Mouse (Mus musculus) midbrain, embryonic 13.5 days (tissue): ENCODE results near the gene Elk3. TPM values are rescaled to one million over a fixed set of nuclear protein-coding genes. Genes with fewer than 3 reads are reported as not detected.

Experiments used
- ATAC-seq: fragments of 200-750 bp; cut with Nextera tagmentation; 2 replicates; pipeline ENCODE4 v1.8.0; 2017; ENCODE audit warnings: mild to moderate bottlenecking, moderate TSS enrichment, moderate library complexity
- H3K27ac ChIP-seq: fragments of 300-500 bp; sonication (generic); 2 replicates; pipeline ENCODE4 v1.5.1; 2015; ENCODE audit warnings: inconsistent platforms, mild to moderate bottlenecking, moderate library complexity
- H3K27me3 ChIP-seq: fragments of 300-500 bp; sonication (generic); 2 replicates; pipeline ENCODE4 v1.6.1; 2015; ENCODE audit warnings: mild to moderate bottlenecking, inconsistent platforms
- H3K36me3 ChIP-seq: fragments of 300-500 bp; sonication (generic); 2 replicates; pipeline ENCODE4 v1.6.1; 2015; ENCODE audit warnings: mild to moderate bottlenecking, inconsistent platforms
- H3K4me1 ChIP-seq: fragments of 300-500 bp; sonication (generic); replicated peaks from 2 replicates; pipeline ENCODE4 v1.6.1; 2015; ENCODE audit warnings: inconsistent platforms
- H3K4me2 ChIP-seq: fragments of 300-500 bp; sonication (generic); replicated peaks from 2 replicates; pipeline ENCODE4 v1.6.1; 2015; ENCODE audit warnings: moderate library complexity, mild to moderate bottlenecking, inconsistent platforms
- H3K4me3 ChIP-seq: fragments of 300-500 bp; sonication (generic); replicated peaks from 2 replicates; pipeline ENCODE4 v1.5.1; 2015; ENCODE audit warnings: mild to moderate bottlenecking, inconsistent platforms
- H3K9ac ChIP-seq: fragments of 300-500 bp; sonication (generic); replicated peaks from 2 replicates; pipeline ENCODE4 v1.6.1; 2015; ENCODE audit warnings: mild to moderate bottlenecking, inconsistent platforms
- H3K9me3 ChIP-seq: fragments of 300-500 bp; sonication (generic); 2 replicates; pipeline ENCODE4 v1.6.1; 2016; ENCODE audit warnings: mild to moderate bottlenecking, inconsistent platforms
- WGBS: fragments of 180-500 bp; shearing (Covaris S2); methylation state at CpG from one replicate; pipeline ENCODE4 v1.1.7; 2015; 5-methylcytosine and 5-hydroxymethylcytosine counted together
- polyA plus RNA-seq: library from polyadenylated mRNA; unstranded; fragments of >200 nt; fragmentation: Nextera tagmentation; extraction: Ambion mirVana; gene quantifications from 2 replicates; pipeline ENCODE4 v1.2.1, GENCODE M21; 2015

Gene Elk3
- polyA plus RNA-seq, 1 experiment from 2014 or later = 8.5 TPM

GRCm38 (mm10) chr10:93246185-93246920, 64.6 kb downstream of the Elk3 start:
- Histone ChIP-seq H3K9ac (no peak overlapping the region), H3K4me1 (peaks cover 11% of the 10 kb centered on the region), H3K4me3 (no peak overlapping the region), H3K4me2 (no peak overlapping the region), H3K9me3 (no peaks in the 10 kb centered on the region), H3K36me3 (peaks cover 18% of the 10 kb centered on the region), H3K27me3 (no peaks in the 10 kb centered on the region), H3K27ac (no peak overlapping the region)
- no peak for ATAC-seq
- WGBS = 95% methylated on average over 7 of the region's 7 CpGs

GRCm38 (mm10) chr10:93244209-93244705, 66.7 kb downstream of the Elk3 start:
- no peaks in the 10 kb centered on the region for H3K27me3 ChIP-seq
- no peak overlapping the region for H3K9ac ChIP-seq
- H3K9me3 ChIP-seq = no peaks in the 10 kb centered on the region
- H3K4me2 ChIP-seq = no peak overlapping the region
- no peak for ATAC-seq
- H3K27ac ChIP-seq = no peak overlapping the region
- no peak overlapping the region for H3K4me3 ChIP-seq
- H3K36me3 ChIP-seq = peaks cover 30% of the 10 kb centered on the region
- peaks cover 5% of the 10 kb centered on the region; the same call in 1 of the 2 replicates for H3K4me1 ChIP-seq
- 91% methylated on average over 10 of the region's 10 CpGs for WGBS

- Histone ChIP-seq H3K27me3 (no peaks in the 10 kb centered on the region), H3K27ac (no peak overlapping the region), H3K9ac (no peak overlapping the region), H3K4me2 (no peak overlapping the region), H3K4me3 (no peak overlapping the region), H3K9me3 (no peaks in the 10 kb centered on the region), H3K4me1 (peaks cover 3% of the 10 kb centered on the region; the same call in 1 of the 2 replicates), H3K36me3 (peaks cover 36% of the 10 kb centered on the region)
- no peak for ATAC-seq
- 6% methylated on average over 5 of the region's 5 CpGs for WGBS
Measured at GRCm38 (mm10) chr10:93242861-93243260, 68.1 kb downstream of the Elk3 start.

DNA sequence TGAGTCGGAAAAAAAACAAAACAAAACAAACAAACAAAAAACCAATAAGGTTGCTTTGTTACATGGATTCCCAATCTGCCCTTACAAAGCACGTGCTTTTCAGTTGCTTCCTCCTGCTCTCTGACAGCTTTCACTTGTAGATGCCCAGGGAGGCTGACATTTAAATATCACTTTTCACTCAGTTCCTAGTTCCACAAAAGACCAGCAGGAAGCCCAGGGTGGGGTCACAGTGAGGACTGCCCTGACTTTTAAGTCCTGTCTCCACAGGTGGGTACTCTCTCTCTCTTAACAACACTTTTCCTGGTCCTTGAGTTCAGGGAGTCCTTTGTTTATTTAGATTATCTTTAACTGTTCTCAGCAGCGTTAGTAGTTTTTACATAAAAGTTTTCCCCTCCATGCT, 68.7 kb downstream of the Elk3 start:
- no peak for ATAC-seq
- no peak overlapping the region for H3K4me2 ChIP-seq
- WGBS = 7% methylated on average over 3 of the region's 3 CpGs

DNA sequence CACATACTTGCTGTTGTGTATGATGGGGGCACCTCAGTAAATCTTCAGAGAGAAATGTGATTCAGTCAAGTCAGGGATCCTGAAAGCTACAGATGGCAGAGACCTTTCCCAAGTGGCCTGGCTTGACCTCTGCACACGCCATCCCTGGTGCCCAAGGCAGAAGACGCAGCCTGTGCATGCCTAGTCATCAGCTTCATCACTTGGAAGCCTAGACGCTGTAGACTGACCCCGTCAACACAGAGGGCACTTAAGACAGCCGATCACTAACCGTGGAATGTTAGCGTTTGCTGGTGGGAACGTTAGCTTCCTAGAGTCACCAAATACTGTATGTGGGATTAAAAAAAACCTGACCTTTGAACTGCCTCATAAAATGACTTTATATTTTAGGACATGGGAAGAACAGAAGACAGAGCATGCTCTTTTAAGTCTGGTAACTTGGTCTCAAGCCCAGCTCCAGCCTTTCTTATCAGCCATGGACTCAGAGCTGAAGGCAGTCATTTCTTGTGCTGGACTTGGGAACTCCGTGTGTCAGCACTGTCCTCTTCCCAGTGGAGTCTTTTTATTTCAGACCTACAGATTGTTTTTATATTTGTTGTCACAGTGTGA, 71.6 kb downstream of the Elk3 start:
- no peak for ATAC-seq
- Histone ChIP-seq H3K4me1 (no peaks in the 10 kb centered on the region; the same call in 1 of the 2 replicates), H3K4me2 (no peak overlapping the region), H3K4me3 (no peak overlapping the region), H3K27ac (no peak overlapping the region), H3K27me3 (no peaks in the 10 kb centered on the region), H3K36me3 (peaks cover 57% of the 10 kb centered on the region), H3K9ac (no peak overlapping the region), H3K9me3 (no peaks in the 10 kb centered on the region)
- WGBS = 84% methylated on average over 9 of the region's 9 CpGs

More for the DNA sequence above, 68.7 kb downstream of the Elk3 start:
- Histone ChIP-seq H3K36me3 (peaks cover 40% of the 10 kb centered on the region), H3K27me3 (no peaks in the 10 kb centered on the region), H3K9me3 (no peaks in the 10 kb centered on the region), H3K4me3 (no peak overlapping the region), H3K4me1 (no peaks in the 10 kb centered on the region; the same call in 1 of the 2 replicates), H3K27ac (no peak overlapping the region), H3K9ac (no peak overlapping the region)

DNA sequence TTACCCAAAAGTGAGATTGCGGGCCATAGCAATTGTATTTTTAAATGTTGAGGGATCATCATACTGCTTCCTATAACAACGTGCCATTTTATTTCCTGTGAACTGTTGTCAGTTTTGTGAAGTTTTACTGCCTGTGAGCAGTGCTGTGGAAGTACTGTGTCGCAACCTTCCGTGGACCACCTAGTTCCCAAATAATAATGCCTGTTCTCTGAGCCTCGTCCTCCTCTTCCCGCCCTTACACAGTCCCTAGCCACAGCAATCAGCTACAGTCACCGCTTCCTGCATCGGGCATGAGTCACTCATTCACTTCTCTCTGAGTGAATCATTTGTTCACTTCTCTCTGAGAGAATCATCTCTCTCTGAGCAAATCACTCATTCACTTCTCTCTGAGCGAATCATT, 76.2 kb downstream of the Elk3 start:
- WGBS = 94% methylated on average over 9 of the region's 9 CpGs
- Histone ChIP-seq H3K9me3 (no peaks in the 10 kb centered on the region), H3K9ac (no peak overlapping the region), H3K27me3 (no peaks in the 10 kb centered on the region), H3K4me3 (no peak overlapping the region), H3K4me1 (no peaks in the 10 kb centered on the region), H3K27ac (no peak overlapping the region), H3K36me3 (peaks cover 61% of the 10 kb centered on the region), H3K4me2 (no peak overlapping the region)
- ATAC-seq = no peak

GRCm38 (mm10) chr10:93233665-93234194, 77.2 kb downstream of the Elk3 start:
- H3K4me3 ChIP-seq = no peak overlapping the region
- H3K9ac ChIP-seq = no peak overlapping the region
- no peak for ATAC-seq
- peaks cover 57% of the 10 kb centered on the region for H3K36me3 ChIP-seq
- H3K4me2 ChIP-seq = no peak overlapping the region
- H3K4me1 ChIP-seq = no peaks in the 10 kb centered on the region
- no peaks in the 10 kb centered on the region for H3K27me3 ChIP-seq
- no peaks in the 10 kb centered on the region for H3K9me3 ChIP-seq
- 92% methylated on average over 6 of the region's 6 CpGs for WGBS
- no peak overlapping the region for H3K27ac ChIP-seq

DNA sequence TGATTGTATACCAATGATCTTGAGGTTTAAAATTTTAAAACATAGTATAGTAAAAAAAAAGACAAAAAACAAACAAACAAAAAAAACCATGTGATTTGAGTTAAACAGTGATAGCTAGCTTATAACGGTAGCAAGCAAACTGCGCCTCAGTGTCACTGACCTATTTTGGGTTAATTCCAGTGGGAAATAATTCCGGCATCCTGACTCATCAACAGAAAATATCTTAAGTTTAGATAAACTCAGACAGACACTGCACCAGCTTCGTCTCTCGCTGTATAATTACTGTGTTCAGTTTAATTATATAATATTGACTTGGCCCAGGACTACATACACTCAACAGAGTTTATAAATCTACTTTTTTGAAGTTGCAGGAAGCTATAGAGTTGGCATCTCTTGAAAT, 79.0 kb downstream of the Elk3 start:
- no peak overlapping the region for H3K4me2 ChIP-seq
- peaks cover 50% of the 10 kb centered on the region for H3K36me3 ChIP-seq
- H3K4me1 ChIP-seq = no peaks in the 10 kb centered on the region
- no peak overlapping the region for H3K9ac ChIP-seq
- H3K9me3 ChIP-seq = no peaks in the 10 kb centered on the region
- H3K27me3 ChIP-seq = no peaks in the 10 kb centered on the region
- no peak overlapping the region for H3K27ac ChIP-seq
- ATAC-seq = no peak
- H3K4me3 ChIP-seq = no peak overlapping the region
- WGBS = 96% methylated on average over 5 of the region's 5 CpGs

DNA sequence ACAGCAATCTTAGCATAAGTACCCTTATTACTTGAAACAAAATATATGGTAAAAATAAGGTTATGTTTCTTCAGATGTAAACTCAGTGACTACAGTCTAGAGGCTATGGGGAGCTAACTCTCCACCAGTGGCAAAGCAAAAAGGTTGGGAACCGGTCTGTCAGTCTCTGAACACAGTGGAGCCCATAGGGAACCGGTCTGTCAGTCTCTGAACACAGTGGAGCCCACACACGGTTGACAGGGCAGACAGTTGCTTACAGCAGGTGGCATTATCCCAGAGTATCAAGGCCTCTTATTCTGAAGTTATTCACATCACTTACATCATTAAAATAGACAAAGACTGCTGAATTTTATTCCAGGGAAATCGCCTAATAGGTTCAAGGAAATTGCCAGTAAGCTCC, 79.4 kb downstream of the Elk3 start:
- Histone ChIP-seq H3K4me2 (no peak overlapping the region), H3K4me3 (no peak overlapping the region), H3K9ac (no peak overlapping the region), H3K36me3 (peaks cover 53% of the 10 kb centered on the region), H3K4me1 (no peaks in the 10 kb centered on the region), H3K27ac (no peak overlapping the region), H3K9me3 (no peaks in the 10 kb centered on the region), H3K27me3 (no peaks in the 10 kb centered on the region)
- ATAC-seq = no peak
- 64% methylated on average over 4 of the region's 4 CpGs for WGBS

- 90% methylated on average over 11 of the region's 11 CpGs for WGBS
- ATAC-seq = no peak
- Histone ChIP-seq H3K27ac (no peak overlapping the region), H3K4me1 (no peaks in the 10 kb centered on the region), H3K36me3 (peaks cover 39% of the 10 kb centered on the region), H3K9ac (no peak overlapping the region), H3K27me3 (no peaks in the 10 kb centered on the region), H3K4me3 (no peak overlapping the region), H3K9me3 (no peaks in the 10 kb centered on the region), H3K4me2 (no peak overlapping the region)
Measured at GRCm38 (mm10) chr10:93228401-93229007, 82.4 kb downstream of the Elk3 start.

DNA sequence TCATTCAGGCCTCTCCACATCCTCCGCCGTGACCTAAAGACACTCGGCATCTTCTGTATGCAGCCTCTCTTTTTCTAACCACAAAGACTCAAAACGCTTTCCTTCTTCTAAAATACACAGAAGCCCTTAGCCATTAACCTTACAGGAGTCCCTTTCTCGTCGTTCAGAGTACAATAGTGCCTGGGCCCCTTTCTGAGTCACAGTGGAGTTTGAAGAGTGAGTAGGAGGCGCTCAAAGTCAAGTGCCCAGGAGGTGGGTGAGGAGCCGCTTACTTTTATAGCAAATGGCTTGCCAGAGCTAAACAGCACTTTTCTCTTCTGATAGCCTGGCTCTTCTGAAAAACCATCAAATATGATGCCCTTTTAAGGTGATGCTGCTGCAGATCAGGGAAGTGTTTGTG, 83.0 kb downstream of the Elk3 start:
- Histone ChIP-seq H3K4me2 (no peak overlapping the region), H3K36me3 (peaks cover 35% of the 10 kb centered on the region), H3K27me3 (no peaks in the 10 kb centered on the region), H3K27ac (no peak overlapping the region), H3K9ac (no peak overlapping the region), H3K9me3 (no peaks in the 10 kb centered on the region), H3K4me3 (no peak overlapping the region), H3K4me1 (no peaks in the 10 kb centered on the region)
- ATAC-seq = no peak
- WGBS = 73% methylated on average over 8 of the region's 8 CpGs

DNA sequence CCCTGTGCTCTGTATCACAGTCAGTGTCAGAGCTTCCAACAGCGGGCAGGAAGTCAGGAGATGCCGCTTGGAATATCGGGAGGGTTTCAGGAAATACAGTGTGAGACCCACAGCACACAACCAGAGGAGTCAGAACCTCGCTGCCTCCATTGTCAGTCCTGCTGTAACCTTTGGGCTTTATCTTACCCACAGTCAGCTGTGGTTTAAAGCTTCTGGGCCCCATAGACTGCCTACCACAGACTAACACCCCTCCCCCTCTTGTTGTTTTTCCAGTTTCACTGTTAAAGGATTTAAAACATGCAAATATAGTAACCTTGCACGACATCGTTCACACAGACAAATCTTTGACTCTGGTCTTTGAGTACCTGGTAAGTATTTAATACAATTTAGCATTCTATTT, 85.2 kb downstream of the Elk3 start:
- Histone ChIP-seq H3K9me3 (no peaks in the 10 kb centered on the region), H3K4me3 (no peak overlapping the region), H3K4me1 (no peaks in the 10 kb centered on the region), H3K9ac (no peak overlapping the region), H3K36me3 (peaks cover 27% of the 10 kb centered on the region), H3K27ac (no peak overlapping the region), H3K27me3 (no peaks in the 10 kb centered on the region), H3K4me2 (no peak overlapping the region)
- ATAC-seq = no peak
- 84% methylated on average over 6 of the region's 6 CpGs for WGBS
